Mouse (Mus musculus): ENCODE results near the gene Aldh3b2.

Aldh3b2 gene

GRCm38 (mm10) chr19:3985261-3985681, 13.1 kb downstream of the Aldh3b2 start:
- no peak for DNase-seq (ENCODE audit: extremely low read depth, low read depth, low spot score)

GRCm38 (mm10) chr19:3986334-3986733, 14.2 kb downstream of the Aldh3b2 start, which contains the start of gene Acy3:
Acy3 (plus strand) TSS chr19:3986570.
- DNase-seq (ENCODE audit: extremely low read depth, low read depth, low spot score): peak; percentile 31

GRCm38 (mm10) chr19:3988066-3988465, 15.9 kb downstream of the Aldh3b2 start:
- DNase-seq (ENCODE audit: extremely low read depth, low read depth, low spot score): no peak

- no peak for DNase-seq (ENCODE audit: extremely low read depth, low read depth, low spot score)
These were observed 16.6 kb downstream of the Aldh3b2 start for GRCm38 (mm10) chr19:3988750-3989149.

GRCm38 (mm10) chr19:3990804-3991203, 18.7 kb downstream of the Aldh3b2 start:
- no peak for DNase-seq (ENCODE audit: extremely low read depth, low read depth, low spot score)

- DNase-seq (ENCODE audit: extremely low read depth, low read depth, low spot score): no peak
These were observed 19.4 kb downstream of the Aldh3b2 start for GRCm38 (mm10) chr19:3991562-3991961.

GRCm38 (mm10) chr19:3991966-3992365, 19.8 kb downstream of the Aldh3b2 start:
- no peak for DNase-seq (ENCODE audit: extremely low read depth, low read depth, low spot score)

- no peak for DNase-seq (ENCODE audit: extremely low read depth, low read depth, low spot score)
These were observed 20.3 kb downstream of the Aldh3b2 start, which contains the start of gene Tbx10 for GRCm38 (mm10) chr19:3992416-3992815. Tbx10 (plus strand) TSS chr19:3992752.

- no peak for DNase-seq (ENCODE audit: extremely low read depth, low read depth, low spot score)
These were observed 22.8 kb downstream of the Aldh3b2 start for GRCm38 (mm10) chr19:3994932-3995331.

GRCm38 (mm10) chr19:3995505-3995904, 23.4 kb downstream of the Aldh3b2 start:
- no peak for DNase-seq (ENCODE audit: extremely low read depth, low read depth, low spot score)

- DNase-seq (ENCODE audit: extremely low read depth, low read depth, low spot score): no peak
These were observed 24.0 kb downstream of the Aldh3b2 start for GRCm38 (mm10) chr19:3996106-3996505.

GRCm38 (mm10) chr19:3996747-3997146, 24.6 kb downstream of the Aldh3b2 start:
- DNase-seq (ENCODE audit: extremely low read depth, low read depth, low spot score): no peak

- DNase-seq (ENCODE audit: extremely low read depth, low read depth, low spot score): no peak
These were observed 25.1 kb downstream of the Aldh3b2 start for GRCm38 (mm10) chr19:3997231-3997630.

GRCm38 (mm10) chr19:3998335-3998734, 26.2 kb downstream of the Aldh3b2 start:
- no peak for DNase-seq (ENCODE audit: extremely low read depth, low read depth, low spot score)

GRCm38 (mm10) chr19:3999121-3999730, 27.1 kb downstream of the Aldh3b2 start:
- DNase-seq (ENCODE audit: extremely low read depth, low read depth, low spot score): no peak

- peak; percentile 66 for DNase-seq (ENCODE audit: extremely low read depth, low read depth, low spot score)
These were observed 28.2 kb downstream of the Aldh3b2 start, which contains the start of the genes Nudt8 and Gm49405 for GRCm38 (mm10) chr19:4000119-4000900. Nudt8 (plus strand) TSS chr19:4000580. Gm49405 (plus strand) TSS chr19:4000626.

GRCm38 (mm10) chr19:4000949-4001525, 28.9 kb downstream of the Aldh3b2 start:
- no peak for DNase-seq (ENCODE audit: extremely low read depth, low read depth, low spot score)

- DNase-seq (ENCODE audit: extremely low read depth, low read depth, low spot score): no peak
These were observed 29.6 kb downstream of the Aldh3b2 start for GRCm38 (mm10) chr19:4001752-4002151.

- DNase-seq (ENCODE audit: extremely low read depth, low read depth, low spot score): no peak
These were observed 31.0 kb downstream of the Aldh3b2 start, which contains the start of gene Doc2g for GRCm38 (mm10) chr19:4003112-4003511. Doc2g (plus strand) TSS chr19:4003313.

GRCm38 (mm10) chr19:4003641-4004040, 31.5 kb downstream of the Aldh3b2 start:
- DNase-seq (ENCODE audit: extremely low read depth, low read depth, low spot score): no peak

- no peak for DNase-seq (ENCODE audit: extremely low read depth, low read depth, low spot score)
These were observed 32.2 kb downstream of the Aldh3b2 start for GRCm38 (mm10) chr19:4004331-4004730.

GRCm38 (mm10) chr19:4005091-4005490, 33.0 kb downstream of the Aldh3b2 start:
- no peak for DNase-seq (ENCODE audit: extremely low read depth, low read depth, low spot score)
